Mouse (Mus musculus) ovary, postnatal 14 days (tissue): ENCODE measurements around the gene Urad.

ENCODE experiments used
- DNase-seq: peaks from one replicate; pipeline ENCODE4 v3.0.0; 2022; ENCODE audit warnings: low spot score

The Urad gene

GRCm38 (mm10) chr5:147300917-147301780 lies 21.1 kb downstream of the Urad start:
- DNase-seq = no peak

- no peak for DNase-seq
These were observed 22.3 kb downstream of the Urad start for GRCm38 (mm10) chr5:147300001-147300363.

GRCm38 (mm10) chr5:147299255-147300000 lies 22.8 kb downstream of the Urad start:
- peak; percentile 27 for DNase-seq

GRCm38 (mm10) chr5:147297249-147297648 lies 25.0 kb downstream of the Urad start:
- no peak for DNase-seq

GRCm38 (mm10) chr5:147294121-147294520 lies 28.1 kb downstream of the Urad start:
- DNase-seq = no peak

- DNase-seq = peak; percentile 29
These were observed 28.9 kb downstream of the Urad start for GRCm38 (mm10) chr5:147293127-147293910.

GRCm38 (mm10) chr5:147292506-147293120 lies 29.6 kb downstream of the Urad start:
- DNase-seq = no peak

GRCm38 (mm10) chr5:147291764-147292505 lies 30.3 kb downstream of the Urad start:
- no peak for DNase-seq

GRCm38 (mm10) chr5:147284365-147284764 lies 37.9 kb downstream of the Urad start:
- no peak for DNase-seq

- no peak for DNase-seq
These were observed 44.7 kb downstream of the Urad start for GRCm38 (mm10) chr5:147277547-147277925.

GRCm38 (mm10) chr5:147276701-147277546 lies 45.3 kb downstream of the Urad start:
- DNase-seq = no peak

GRCm38 (mm10) chr5:147275761-147276160 lies 46.5 kb downstream of the Urad start:
- DNase-seq = no peak

- DNase-seq = no peak
These were observed 47.8 kb downstream of the Urad start for GRCm38 (mm10) chr5:147274174-147275141.

- DNase-seq = no peak
These were observed 49.4 kb downstream of the Urad start for GRCm38 (mm10) chr5:147272808-147273345.

GRCm38 (mm10) chr5:147272046-147272807 lies 50.0 kb downstream of the Urad start:
- no peak for DNase-seq

GRCm38 (mm10) chr5:147270673-147271655 lies 51.3 kb downstream of the Urad start:
- no peak for DNase-seq
